Mouse (Mus musculus) CH12.LX (cell line): ENCODE measurements at regions not wholly inside any gene's neighbourhood (a gene's known extent, or its start where the extent isn't known, plus 50 kb on each side); places are given as distances from the start of the nearest gene placed in this dataset.

Experiments
- DNase-seq: peaks from one replicate; pipeline ENCODE4 v3.0.0-alpha.2; 2013; ENCODE audit errors: extremely low read depth
- H3K27ac ChIP-seq: 2 replicates; pipeline ENCODE4 v1.5.1; 2012; ENCODE audit warnings: low read depth, mild to moderate bottlenecking, control low read depth, moderate library complexity; ENCODE audit not compliant: insufficient read depth
- H3K27me3 ChIP-seq: replicated peaks from 2 replicates; pipeline ENCODE3; 2012; ENCODE audit warnings: inconsistent platforms
- H3K36me3 ChIP-seq, 2 experiments: replicated peaks in 1 of 2; 2 replicates each; pipeline versions ENCODE3 to v1.6.1; 2012; ENCODE audit warnings: inconsistent platforms in 1 of 2, low read length in 1 of 2, mild to moderate bottlenecking in 1 of 2, mixed read lengths in 1 of 2, moderate library complexity in 1 of 2; ENCODE audit not compliant: control insufficient read depth in 1 of 2, insufficient read depth in 1 of 2
- H3K4me1 ChIP-seq, 2 experiments: 2 replicates each; pipeline ENCODE4 v1.6.1; 2012; ENCODE audit warnings: inconsistent platforms in 1 of 2, moderate library complexity in 1 of 2; ENCODE audit not compliant: insufficient read depth in 2 of 2, control insufficient read depth in 1 of 2
- H3K4me2 ChIP-seq: 2 replicates; pipeline ENCODE4 v1.6.1; 2012; ENCODE audit warnings: low read depth, mild to moderate bottlenecking, control low read depth; ENCODE audit not compliant: poor library complexity, insufficient read depth, severe bottlenecking
- H3K4me3 ChIP-seq, 3 experiments: fragments of 150-350 bp in 1 of 3; sonication (generic) in 1 of 3; replicated peaks in 1 of 3; 2 replicates each; pipeline versions ENCODE3 to v1.5.1; 2011 to 2012; ENCODE audit warnings: low read depth in 2 of 3, low read length in 2 of 3, mild to moderate bottlenecking in 2 of 3, moderate library complexity in 2 of 3, control low read depth in 1 of 3, improper control_type of control experiment in 1 of 3, inconsistent platforms in 1 of 3, mixed read lengths in 1 of 3; ENCODE audit not compliant: poor library complexity in 1 of 3
- H3K79me2 ChIP-seq: replicated peaks from 2 replicates; pipeline ENCODE4 v1.6.1; 2012; ENCODE audit warnings: mild to moderate bottlenecking, moderate library complexity; ENCODE audit not compliant: control insufficient read depth, poor library complexity, insufficient read depth, severe bottlenecking; ENCODE audit errors: extremely low read depth
- H3K9ac ChIP-seq: 2 replicates; pipeline ENCODE4 v1.6.1; 2012; ENCODE audit warnings: low read depth, mild to moderate bottlenecking, control low read depth, moderate library complexity; ENCODE audit not compliant: insufficient read depth
- H3K9me3 ChIP-seq: replicated peaks from 2 replicates; pipeline ENCODE3; 2012; ENCODE audit warnings: low read length, inconsistent platforms, mixed read lengths
- BHLHE40 ChIP-seq: IDR thresholded peaks from 2 replicates; pipeline ENCODE4 v1.6.1; 2011; ENCODE audit warnings: mild to moderate bottlenecking, low read depth, low read length, improper control_type of control experiment
- CHD1 ChIP-seq: IDR thresholded peaks from 2 replicates; pipeline ENCODE4 v1.6.1; 2012; ENCODE audit warnings: low read depth, low read length, improper control_type of control experiment, inconsistent platforms
- CHD2 ChIP-seq: IDR thresholded peaks from 2 replicates; pipeline ENCODE4 v1.6.1; 2011; ENCODE audit warnings: low read length, improper control_type of control experiment
- CTCF ChIP-seq, 2 experiments: IDR thresholded peaks in 1 of 2; conservative IDR thresholded peaks in 1 of 2; 2 replicates each; pipeline ENCODE4 v1.5.1; 2011 to 2012; ENCODE audit warnings: low read depth in 2 of 2, low read length in 2 of 2, improper control_type of control experiment in 1 of 2, inconsistent platforms in 1 of 2, mild to moderate bottlenecking in 1 of 2, moderate library complexity in 1 of 2
- E2F4 ChIP-seq: IDR thresholded peaks from 2 replicates; pipeline ENCODE4 v1.6.1; 2011; ENCODE audit warnings: low read depth, low read length, improper control_type of control experiment; ENCODE audit not compliant: insufficient replicate concordance
- ELF1 ChIP-seq: IDR thresholded peaks from 2 replicates; pipeline ENCODE4 v1.6.1; 2014; ENCODE audit warnings: low read depth, mild to moderate bottlenecking, inconsistent platforms, low read length, improper control_type of control experiment
- HCFC1 ChIP-seq: IDR thresholded peaks from 2 replicates; pipeline ENCODE4 v1.6.1; 2012; ENCODE audit warnings: low read depth, mild to moderate bottlenecking, inconsistent platforms, low read length, improper control_type of control experiment
- IRF4 ChIP-seq: IDR thresholded peaks from 2 replicates; pipeline ENCODE4 v1.6.1; 2014; ENCODE audit warnings: low read depth, mild to moderate bottlenecking, inconsistent platforms, low read length, improper control_type of control experiment
- JUN ChIP-seq: IDR thresholded peaks from 2 replicates; pipeline ENCODE4 v1.6.1; 2011; ENCODE audit warnings: low read depth, mild to moderate bottlenecking, low read length, improper control_type of control experiment, moderate library complexity; ENCODE audit not compliant: insufficient read depth
- JUND ChIP-seq: conservative IDR thresholded peaks from 2 replicates; pipeline ENCODE4 v1.6.1; 2011; ENCODE audit warnings: low read depth, low read length, improper control_type of control experiment
- KAT2A ChIP-seq: IDR thresholded peaks from 2 replicates; pipeline ENCODE4 v1.6.1; 2012; ENCODE audit warnings: low read length, improper control_type of control experiment, inconsistent platforms; ENCODE audit not compliant: insufficient replicate concordance
- MAX ChIP-seq: IDR thresholded peaks from 2 replicates; pipeline ENCODE4 v1.6.1; 2011; ENCODE audit warnings: low read length, improper control_type of control experiment
- MAZ ChIP-seq: IDR thresholded peaks from 2 replicates; pipeline ENCODE4 v1.6.1; 2012; ENCODE audit warnings: low read depth, mild to moderate bottlenecking, inconsistent platforms, low read length, improper control_type of control experiment, moderate library complexity
- MXI1 ChIP-seq: IDR thresholded peaks from 2 replicates; pipeline ENCODE4 v1.6.1; 2011; ENCODE audit warnings: mild to moderate bottlenecking, low read depth, low read length, improper control_type of control experiment
- MYC ChIP-seq: IDR thresholded peaks from 2 replicates; pipeline ENCODE4 v1.6.1; 2011; ENCODE audit warnings: low read depth, mild to moderate bottlenecking, improper control_type of control experiment, low read length
- NRF1 ChIP-seq: IDR thresholded peaks from 2 replicates; pipeline ENCODE4 v1.6.1; 2014; ENCODE audit warnings: low read depth, mild to moderate bottlenecking, inconsistent platforms, low read length, improper control_type of control experiment, moderate library complexity
- PAX5 ChIP-seq: IDR thresholded peaks from 2 replicates; pipeline ENCODE4 v1.6.1; 2012; ENCODE audit warnings: low read length, inconsistent platforms, mixed read lengths
- POLR2A ChIP-seq: IDR thresholded peaks from 2 replicates; pipeline ENCODE4 v1.6.1; 2011; ENCODE audit warnings: low read depth, mild to moderate bottlenecking, improper control_type of control experiment, low read length
- POLR2AphosphoS2 ChIP-seq: IDR thresholded peaks from 2 replicates; pipeline ENCODE4 v1.6.1; 2011; ENCODE audit warnings: low read depth, low read length, improper control_type of control experiment
- RAD21 ChIP-seq: IDR thresholded peaks from 2 replicates; pipeline ENCODE4 v1.6.1; 2011; ENCODE audit warnings: low read depth, mild to moderate bottlenecking, low read length, improper control_type of control experiment, moderate library complexity
- RCOR1 ChIP-seq: conservative IDR thresholded peaks from 2 replicates; pipeline ENCODE4 v1.6.1; 2012; ENCODE audit warnings: low read depth, mild to moderate bottlenecking, inconsistent platforms, low read length, improper control_type of control experiment
- SIN3A ChIP-seq: IDR thresholded peaks from 2 replicates; pipeline ENCODE4 v1.6.1; 2012; ENCODE audit warnings: low read length, improper control_type of control experiment, inconsistent platforms
- TBP ChIP-seq: conservative IDR thresholded peaks from 2 replicates; pipeline ENCODE4 v1.6.1; 2011; ENCODE audit warnings: low read depth, low read length, improper control_type of control experiment
- TCF12 ChIP-seq: IDR thresholded peaks from 2 replicates; pipeline ENCODE4 v1.6.1; 2014; ENCODE audit warnings: low read depth, mild to moderate bottlenecking, inconsistent platforms, low read length, improper control_type of control experiment
- USF1 ChIP-seq: IDR thresholded peaks from 2 replicates; pipeline ENCODE4 v1.6.1; 2014; ENCODE audit warnings: low read depth, mild to moderate bottlenecking, inconsistent platforms, low read length, improper control_type of control experiment
- USF2 ChIP-seq: conservative IDR thresholded peaks from 2 replicates; pipeline ENCODE4 v1.6.1; 2011; ENCODE audit warnings: low read depth, low read length, improper control_type of control experiment
- ZC3H11A ChIP-seq: IDR thresholded peaks from 2 replicates; pipeline ENCODE4 v1.6.1; 2012; ENCODE audit warnings: low read depth, mild to moderate bottlenecking, inconsistent platforms, low read length, improper control_type of control experiment
- ZMIZ1 ChIP-seq: IDR thresholded peaks from 2 replicates; pipeline ENCODE4 v1.6.1; 2012; ENCODE audit warnings: low read depth, mild to moderate bottlenecking, inconsistent platforms, low read length, improper control_type of control experiment
- ZNF384 ChIP-seq: IDR thresholded peaks from 2 replicates; pipeline ENCODE4 v1.6.1; 2012; ENCODE audit warnings: low read depth, low read length, improper control_type of control experiment, inconsistent platforms
- dilution Hi-C: fragments of 300-500 bp; cut with MboI; formaldehyde crosslinking; loops from 2 replicates; pipeline ENCODE4 v1.14.3; 2020; ENCODE audit warnings: low sequenced_read_pairs; ENCODE audit not compliant: extremely low pct_unique_long_range_greater_than_20kb, extremely low pct_ligation_motif_present
- in situ Hi-C: fragments of 300-500 bp; cut with MboI; formaldehyde crosslinking; loops from 3 replicates; pipeline ENCODE4 v1.14.3; 2019; ENCODE audit warnings: low sequenced_read_pairs, low pct_ligation_motif_present, low pct_unique_long_range_greater_than_20kb, mixed read lengths

- Histone ChIP-seq H3K79me2 (no peaks in the 10 kb centered on the region), H3K9ac (no peak overlapping the region), H3K4me2 (no peak overlapping the region), H3K27me3 (no peaks in the 10 kb centered on the region), H3K4me3 (no peak overlapping the region), H3K27ac (no peak overlapping the region), H3K9me3 (no peaks in the 10 kb centered on the region), H3K4me1 (no peaks in the 10 kb centered on the region), H3K36me3 (no peaks in the 10 kb centered on the region)
- dilution Hi-C loops: no loop called here
- TF ChIP-seq PAX5: no peak
- no peak for TF ChIP-seq ZNF384
- no peak for TF ChIP-seq MAZ
- no peak for TF ChIP-seq POLR2A
- TF ChIP-seq SIN3A: no peak
- TF ChIP-seq MAX: no peak
- no peak for TF ChIP-seq KAT2A
- no peak for TF ChIP-seq BHLHE40
- no peak for TF ChIP-seq RAD21
- no peak for TF ChIP-seq ELF1
- no peak for TF ChIP-seq TBP
- no peak for TF ChIP-seq JUN
- no peak for TF ChIP-seq IRF4
- no peak for TF ChIP-seq CTCF (conservative IDR thresholded peaks at IDR 0.05 in 1 of 2, IDR thresholded peaks at IDR 0.05 in 1 of 2; ENCODE audit: low read depth in 2 of 2, low read length in 2 of 2)
- TF ChIP-seq NRF1: no peak
- TF ChIP-seq CHD1: no peak
- no peak for TF ChIP-seq E2F4
- TF ChIP-seq MXI1: no peak
- no peak for TF ChIP-seq USF2
- no peak for TF ChIP-seq MYC
- no peak for DNase-seq
- in situ Hi-C loops: no loop called here
These were observed 115.3 kb downstream of the Rgs21 start for GRCm38 (mm10) chr1:144452141-144452540.

- H3K79me2 ChIP-seq: no peaks in the 10 kb centered on the region
- H3K9ac ChIP-seq: no peak overlapping the region
- in situ Hi-C loops: no loop called here
- no peaks in the 10 kb centered on the region for H3K36me3 ChIP-seq
- no peaks in the 10 kb centered on the region for H3K27me3 ChIP-seq
- DNase-seq: no peak
- TF ChIP-seq SIN3A (no peak), RCOR1 (no peak), JUND (no peak), POLR2AphosphoS2 (no peak), NRF1 (no peak), CHD2 (no peak), ZMIZ1 (no peak), CHD1 (no peak), IRF4 (no peak), PAX5 (no peak), HCFC1 (no peak), USF2 (no peak), BHLHE40 (no peak), ZC3H11A (no peak), TCF12 (no peak), ELF1 (no peak), USF1 (no peak), MXI1 (no peak)
- TF ChIP-seq, all 38 proteins: peak for 0
- Histone ChIP-seq H3K4me2 (no peak overlapping the region), H3K9me3 (no peaks in the 10 kb centered on the region), H3K4me1 (no peaks in the 10 kb centered on the region), H3K4me3 (no peak overlapping the region), H3K27ac (no peak overlapping the region)
- dilution Hi-C loops: no loop called here
These were observed 115.7 kb downstream of the Rgs21 start for GRCm38 (mm10) chr1:144451731-144452130.
